Mouse (Mus musculus) layer of hippocampus, adult 2 months (tissue): ENCODE results near the gene Arid3c. TPM values are rescaled to one million over a fixed set of nuclear protein-coding genes. Genes with fewer than 3 reads are reported as not detected.

Experiments
- DNase-seq, 2 experiments: peaks; one replicate each; pipeline ENCODE4 v3.0.0; 2022; ENCODE audit warnings: low spot score in 2 of 2
- H3K27ac ChIP-seq: fragments of 200-600 bp; 2 replicates; pipeline ENCODE4 v1.8.1; 2022
- H3K4me3 ChIP-seq: fragments of 200-600 bp; 2 replicates; pipeline ENCODE4 v1.8.1; 2022; ENCODE audit warnings: mild to moderate bottlenecking
- CTCF ChIP-seq: fragments of 200-600 bp; conservative IDR thresholded peaks from 2 replicates; pipeline ENCODE4 v1.8.1; 2022; ENCODE audit warnings: antibody characterized with exemption, mild to moderate bottlenecking, moderate library complexity
- total RNA-seq, 2 experiments: library from RNA; stranded (reverse); gene quantifications; 2 replicates each; pipeline ENCODE4 v1.2.3; 2021

Arid3c gene
- total RNA-seq, 2 experiments from 2014 or later: not detected

DNA sequence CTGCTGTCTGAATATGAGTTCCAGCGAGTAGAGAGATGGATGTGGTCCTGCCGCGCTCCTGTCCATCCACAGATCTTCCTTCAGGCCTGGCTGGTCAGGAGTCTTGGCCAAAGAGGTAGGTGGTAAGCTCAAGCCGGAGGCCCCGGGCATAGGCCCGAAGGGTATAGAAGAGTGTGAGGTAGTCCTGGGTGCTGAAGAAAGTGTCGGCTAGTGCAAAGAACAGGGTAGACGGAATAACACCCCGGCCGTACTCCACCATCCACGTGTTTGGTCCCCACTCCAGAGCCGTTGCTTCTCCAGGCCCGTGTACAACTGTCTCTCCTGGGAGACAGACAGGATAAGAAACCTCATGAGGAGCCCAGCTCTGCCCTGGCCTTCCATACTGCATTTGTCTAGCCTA lies 8.3 kb upstream of the Arid3c start:
- TF ChIP-seq CTCF: no peak
- Histone ChIP-seq H3K4me3 (no peak overlapping the region; the same call in 1 of the 2 replicates), H3K27ac (no peak overlapping the region)
- no peak for DNase-seq

DNA sequence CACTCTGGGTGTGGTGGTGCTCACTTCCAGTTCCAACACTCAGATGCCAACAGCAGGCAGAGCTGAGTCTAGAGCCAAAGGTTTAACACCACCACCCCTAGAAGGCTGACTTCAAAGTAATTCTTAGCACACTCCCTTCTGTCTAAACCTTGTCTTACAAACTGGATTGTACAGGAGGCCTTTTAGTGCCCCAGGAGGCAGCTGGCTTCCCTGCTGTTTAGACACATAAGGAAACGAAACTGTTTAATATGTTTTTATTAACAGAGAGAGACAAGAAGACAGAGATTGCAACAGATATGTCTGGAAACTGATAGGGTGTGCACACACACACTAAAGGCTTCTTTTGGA lies 7.3 kb upstream of the Arid3c start:
- H3K27ac ChIP-seq: no peak overlapping the region; the same call in 1 of the 2 replicates
- no peak for DNase-seq
- no peak for TF ChIP-seq CTCF

DNA sequence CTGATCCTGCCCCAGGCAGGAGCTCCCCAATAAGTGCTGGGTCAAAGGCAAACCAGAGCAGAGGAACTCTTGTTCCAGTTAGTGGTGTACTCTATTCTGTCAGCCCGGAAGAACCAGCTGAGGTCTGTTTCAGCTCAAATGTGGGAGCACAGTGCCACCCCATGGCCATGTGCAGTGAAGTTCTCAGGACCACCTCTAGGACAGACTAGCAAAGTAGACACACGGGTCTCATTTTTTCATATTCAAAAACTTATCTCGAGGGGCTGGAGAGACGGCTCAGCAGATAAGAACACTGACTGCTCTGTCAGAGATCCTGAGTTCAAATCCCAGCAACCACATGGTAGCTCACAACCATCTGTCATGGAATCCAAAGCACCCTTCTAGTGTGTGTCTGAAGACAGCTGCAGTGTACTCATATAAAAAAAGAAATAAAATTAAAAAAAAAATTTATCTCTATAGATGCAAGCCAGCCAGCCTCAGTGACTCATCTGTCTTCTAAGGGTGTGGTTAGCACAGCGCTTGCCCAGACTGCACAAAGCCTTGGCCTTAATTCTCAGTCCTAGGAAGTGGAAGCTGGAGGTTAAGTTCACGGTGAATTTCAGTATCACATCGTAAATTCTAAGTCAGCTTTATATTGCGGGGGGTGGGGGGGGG lies 6.8 kb upstream of the Arid3c start:
- Histone ChIP-seq H3K27ac (no peak overlapping the region; the same call in 1 of the 2 replicates), H3K4me3 (no peak overlapping the region)
- peak; percentile 78 to 80 for DNase-seq
- peak; percentile 98 for TF ChIP-seq CTCF

More for the DNA sequence above, 7.3 kb upstream of the Arid3c start:
- no peak overlapping the region for H3K4me3 ChIP-seq

DNA sequence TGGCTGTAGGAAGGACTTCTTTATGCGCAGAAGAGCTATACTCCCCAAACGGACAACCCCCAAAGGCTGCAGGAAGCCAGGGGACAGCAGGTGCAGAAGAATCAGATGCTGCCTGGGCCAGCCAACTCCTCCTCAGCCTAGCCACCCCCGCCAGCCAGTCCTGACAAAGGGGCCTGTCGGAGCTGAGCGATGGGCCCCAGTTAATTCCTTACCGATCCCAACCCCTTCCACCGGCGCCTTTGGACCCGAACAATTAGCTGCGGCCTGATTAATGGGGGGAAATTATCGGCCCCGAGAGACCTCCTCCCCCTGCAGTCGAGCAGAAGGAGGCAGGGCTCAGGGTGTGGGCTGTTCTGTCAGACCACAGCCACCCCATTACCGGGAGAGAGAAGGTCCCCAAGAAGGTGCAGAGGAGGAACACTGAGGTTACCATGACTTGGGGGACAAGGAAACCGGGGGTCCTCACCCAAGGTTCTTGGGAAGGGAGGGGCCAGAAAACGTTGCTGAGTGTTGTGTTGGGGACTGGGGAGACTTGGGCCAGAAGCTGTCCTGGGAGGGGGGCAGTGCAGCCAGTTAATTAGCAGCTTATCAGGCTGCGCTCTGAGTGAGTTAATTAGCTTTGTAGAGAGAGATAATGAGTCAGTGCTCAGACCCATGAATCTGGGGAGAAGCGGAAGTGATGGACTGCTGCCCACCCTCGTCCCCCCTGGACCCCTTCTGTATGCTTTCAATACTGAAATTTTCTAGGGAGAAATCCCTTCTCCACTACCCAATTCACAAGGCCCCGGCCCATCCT lies 3.9 kb downstream of the Arid3c start:
- Histone ChIP-seq H3K27ac (no peak overlapping the region), H3K4me3 (no peak overlapping the region)
- no peak for TF ChIP-seq CTCF
- no peak for DNase-seq

DNA sequence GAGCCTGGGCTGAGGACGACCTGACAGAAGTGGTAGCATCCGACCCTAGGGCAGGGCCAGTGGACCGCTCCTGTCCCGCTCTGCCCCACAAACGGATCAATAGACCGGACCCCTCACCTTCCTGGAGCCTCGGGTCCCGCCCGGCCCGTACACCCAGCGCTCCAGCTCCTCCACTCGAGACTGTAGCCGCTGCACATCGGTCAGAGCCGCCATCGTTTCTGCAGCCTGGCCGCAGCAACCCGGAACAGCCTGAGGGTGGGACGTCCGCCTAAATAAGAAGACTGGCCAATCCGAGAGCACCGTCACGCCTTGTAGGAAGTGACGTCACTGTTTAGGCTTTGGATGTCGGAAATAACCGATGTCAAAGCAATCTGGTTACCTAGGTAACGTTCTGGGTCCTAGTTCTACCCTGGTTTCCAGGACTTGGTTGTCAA lies 8.0 kb downstream of the Arid3c start, which contains the start of gene Dctn3:
TSS of gene Dctn3 (minus strand) at position 253 of the 434 bp plus-strand sequence.
- peak; percentile 92 to 97 for DNase-seq
- TF ChIP-seq CTCF: no peak
- Histone ChIP-seq H3K4me3 (peak within 1 kb of the TSS; percentile 85), H3K27ac (peak within 1 kb of the TSS; percentile 78)

DNA sequence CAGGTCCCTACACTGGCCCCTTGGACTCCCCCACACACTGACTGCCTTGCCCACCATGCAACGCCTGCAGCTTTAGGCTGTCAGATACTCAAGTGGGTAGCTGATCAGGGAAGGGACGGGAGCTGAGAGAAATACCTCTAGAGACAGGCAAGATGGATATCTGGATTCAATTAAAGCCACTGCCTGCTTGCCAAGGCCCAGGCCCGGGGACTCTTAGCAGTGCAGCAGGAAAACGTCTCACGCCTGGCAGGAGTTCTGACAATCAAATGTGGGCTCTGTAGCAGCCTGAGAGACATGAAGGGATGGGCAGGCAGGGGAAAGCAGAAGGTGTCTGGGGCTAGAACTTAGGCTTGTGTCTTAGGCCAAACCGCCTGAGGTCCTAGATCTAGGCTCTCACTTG lies 14.1 kb downstream of the Arid3c start:
- no peak overlapping the region for H3K4me3 ChIP-seq
- no peak for TF ChIP-seq CTCF
- no peak for DNase-seq
- no peak overlapping the region for H3K27ac ChIP-seq

DNA sequence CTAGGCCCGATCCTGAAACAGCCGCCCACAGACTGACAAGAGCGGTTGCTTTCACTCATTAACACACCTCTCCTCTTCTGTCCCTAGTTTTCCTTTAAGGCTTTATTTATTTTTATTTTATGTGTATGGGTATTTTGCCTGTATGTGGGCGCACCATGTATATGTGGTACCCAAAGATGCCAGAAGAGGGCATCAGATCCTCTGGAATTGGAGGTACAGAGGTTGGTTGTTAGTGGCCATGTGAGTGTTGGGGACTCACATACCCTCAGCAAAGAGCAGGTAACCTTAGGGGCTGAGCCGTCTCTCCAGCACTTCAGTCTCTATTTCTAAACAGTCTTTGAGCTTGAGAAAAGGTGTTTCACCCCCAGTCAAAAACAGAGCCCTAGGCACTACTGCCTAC lies 15.3 kb downstream of the Arid3c start:
- Histone ChIP-seq H3K4me3 (no peak overlapping the region), H3K27ac (no peak overlapping the region)
- peak; percentile 83 for TF ChIP-seq CTCF
- DNase-seq: peak in 1 of 2 experiments; percentile 71

DNA sequence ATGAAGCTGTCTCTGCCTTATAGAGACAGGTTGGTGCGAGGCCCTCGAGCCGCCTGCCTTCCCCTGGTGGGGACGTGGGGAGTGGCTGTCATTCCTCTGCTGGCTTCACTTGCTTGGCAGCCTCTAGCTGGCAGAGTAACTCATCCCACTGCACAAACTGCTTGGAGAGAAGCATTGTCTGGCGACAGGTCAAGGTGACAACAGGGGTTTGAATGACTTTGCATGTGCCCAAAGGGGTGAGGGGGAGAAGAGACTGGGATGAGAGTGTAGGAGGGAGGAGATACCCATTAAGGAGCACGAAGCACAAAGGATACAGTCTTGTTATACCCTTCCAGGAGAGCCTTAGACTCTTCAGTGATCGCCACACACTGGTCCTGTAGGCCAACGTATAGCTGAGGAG lies 15.9 kb downstream of the Arid3c start:
- TF ChIP-seq CTCF: no peak
- no peak for DNase-seq
- peak overlapping the region; percentile 8; the same call in 1 of the 2 replicates for H3K27ac ChIP-seq
- H3K4me3 ChIP-seq: no peak overlapping the region

DNA sequence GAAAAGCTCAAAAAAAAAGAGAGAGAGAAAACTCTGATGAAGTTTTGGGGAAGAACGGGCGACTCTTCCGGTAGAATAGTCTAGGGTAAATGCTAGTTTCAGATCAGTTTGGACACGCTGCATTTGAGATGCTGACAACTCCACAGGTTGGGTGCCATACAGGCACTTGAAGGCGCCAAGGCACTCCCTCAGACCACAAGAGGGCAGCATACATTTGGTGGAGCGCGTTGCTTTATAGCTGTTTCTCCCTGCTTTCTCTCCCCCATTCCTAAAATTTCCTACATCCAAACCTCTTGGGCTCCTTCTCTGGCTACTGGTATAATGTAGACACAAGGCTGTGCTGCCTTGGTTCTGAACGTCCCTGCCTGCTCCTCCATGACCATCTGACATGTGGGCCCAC lies 16.7 kb downstream of the Arid3c start:
- Histone ChIP-seq H3K4me3 (peak overlapping the region; percentile 98), H3K27ac (peak overlapping the region; percentile 8; the same call in 1 of the 2 replicates)
- TF ChIP-seq CTCF: peak; percentile 90
- DNase-seq: peak; percentile 73 to 79

DNA sequence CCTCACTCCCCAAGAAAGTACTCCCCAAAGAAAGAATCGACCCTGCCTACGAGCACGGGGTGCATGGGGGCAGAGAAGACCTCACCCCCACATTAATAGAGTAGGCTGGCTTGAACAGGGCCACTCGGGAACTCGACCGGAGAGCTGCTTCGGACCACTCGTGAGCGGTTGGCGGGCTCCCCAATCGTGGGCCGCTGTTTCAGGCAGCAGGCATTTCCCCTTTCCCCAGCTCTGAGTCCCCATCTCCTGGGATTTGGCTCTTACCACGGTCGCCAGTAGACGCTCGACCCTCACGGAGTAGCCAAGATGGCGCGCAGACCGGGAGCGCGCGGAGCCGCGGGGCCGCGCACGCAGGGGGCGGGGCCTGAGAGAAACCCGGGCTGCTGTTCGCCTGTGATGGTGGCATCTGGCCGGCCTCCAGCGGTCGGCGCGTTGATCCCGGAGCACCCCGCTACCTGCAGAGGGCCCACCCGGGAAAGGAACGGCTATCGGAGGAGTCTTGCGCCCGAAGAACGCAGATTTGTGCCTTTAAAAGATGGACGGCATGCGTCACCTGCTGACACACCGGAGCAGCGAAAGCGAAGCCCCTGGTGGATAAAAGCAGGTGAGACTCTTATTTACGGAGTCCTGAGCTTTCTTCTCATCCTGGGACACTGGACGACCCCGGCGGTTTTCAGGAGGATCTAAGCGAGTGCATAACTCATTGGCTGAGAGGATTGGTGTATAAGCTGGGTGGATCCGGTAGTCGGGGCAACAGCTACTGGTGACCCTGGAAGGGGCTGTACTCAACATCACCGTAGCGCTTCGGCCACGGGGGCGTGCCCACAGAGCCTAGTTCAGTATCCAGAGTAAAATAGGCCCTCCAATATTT lies 17.5 kb downstream of the Arid3c start, which contains the start of gene Rpp25l:
TSS of gene Rpp25l (minus strand) at position 338 of the 871 bp plus-strand sequence.
- peak; percentile 54 to 82 for DNase-seq
- peak; percentile 59 for TF ChIP-seq CTCF
- H3K27ac ChIP-seq: peak within 1 kb of the TSS; percentile 97
- H3K4me3 ChIP-seq: peak within 1 kb of the TSS; percentile 98

DNA sequence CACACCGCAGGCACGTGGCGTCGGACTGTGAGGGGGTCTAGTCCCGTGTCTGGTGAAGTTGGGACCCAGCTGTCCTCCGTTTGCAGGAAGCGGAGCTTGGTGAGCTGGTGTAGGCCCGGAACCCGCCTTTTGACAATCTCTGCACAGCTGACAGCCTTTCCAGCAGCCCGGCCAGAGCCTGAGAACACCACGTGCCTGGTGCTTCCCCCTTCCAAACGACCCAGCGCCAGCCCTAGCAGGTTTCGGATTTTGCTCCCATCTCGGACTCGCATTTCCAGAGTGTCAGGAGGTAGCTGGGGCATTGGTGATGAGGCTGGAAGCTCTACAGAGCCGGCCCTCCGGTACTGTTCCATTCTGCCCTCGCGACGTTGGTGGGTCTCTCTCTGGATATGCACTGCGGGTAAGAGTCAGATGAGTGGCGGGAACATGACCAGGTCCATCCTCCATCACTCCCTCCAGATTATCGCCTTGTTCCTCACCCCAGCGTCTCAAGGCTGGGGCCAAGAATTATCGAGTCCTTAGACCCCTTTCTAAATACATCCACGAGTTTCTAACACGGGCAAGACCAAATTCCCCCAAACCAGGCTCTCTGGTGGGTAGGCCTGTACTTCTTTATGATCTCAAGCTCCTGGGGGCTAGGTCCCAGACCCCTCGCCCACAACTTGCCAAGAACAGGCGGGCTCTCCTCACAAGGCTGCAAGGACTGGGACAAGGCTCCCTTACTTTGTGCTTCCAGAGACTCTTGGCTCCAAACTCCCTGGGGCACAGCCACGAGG lies 18.3 kb downstream of the Arid3c start:
- Histone ChIP-seq H3K27ac (peak overlapping the region; percentile 97), H3K4me3 (peak overlapping the region; percentile 98)
- no peak for DNase-seq
- TF ChIP-seq CTCF: no peak

DNA sequence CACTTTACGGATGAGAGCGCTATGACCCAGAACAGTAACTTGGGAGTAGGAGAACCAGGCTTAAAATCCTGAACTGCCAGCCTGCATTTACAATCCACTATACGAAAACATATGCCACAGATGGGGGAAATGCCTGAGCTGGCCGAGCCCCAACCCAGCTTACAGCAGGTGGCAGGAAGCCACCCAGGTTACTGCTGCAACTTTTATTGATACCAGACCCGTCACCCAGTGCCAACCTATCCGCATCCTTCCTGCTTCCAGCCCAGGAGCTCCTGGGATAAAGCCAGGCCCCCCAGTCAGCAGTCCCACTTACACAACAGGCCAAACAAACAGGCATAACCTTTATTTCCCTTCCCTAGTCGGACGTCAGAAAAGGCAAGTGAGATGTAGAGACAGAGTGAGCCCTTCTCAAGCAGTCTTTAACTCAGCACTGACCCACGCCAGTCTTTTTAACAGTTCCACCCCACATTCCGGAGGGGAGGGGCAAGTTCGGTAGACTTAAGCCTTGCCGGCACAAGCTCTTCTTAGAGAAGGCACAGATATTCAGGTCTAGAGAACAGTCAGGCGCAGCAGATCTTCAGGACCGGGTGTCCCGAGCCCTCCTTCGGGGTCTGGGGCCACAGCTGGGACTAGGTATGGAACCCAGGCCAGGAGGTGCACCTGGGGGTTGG lies 19.1 kb downstream of the Arid3c start:
- no peak for TF ChIP-seq CTCF
- Histone ChIP-seq H3K27ac (peak overlapping the region; percentile 97; the same call in 1 of the 2 replicates), H3K4me3 (peak overlapping the region; percentile 98)
- no peak for DNase-seq
